Mouse (Mus musculus): ENCODE measurements at regions not wholly inside any gene's neighbourhood (a gene's known extent, or its start where the extent isn't known, plus 50 kb on each side); places are given as distances from the start of the nearest gene placed in this dataset.
A peak's percentile ranks its signal among the peaks of the same experiment; 100 is the strongest.

GRCm38 (mm10) chr6:51701253-51702020 is 177.7 kb downstream of the Snx10 start:
- DNase-seq, result no peak

- no peak for DNase-seq
These were observed 178.9 kb downstream of the Snx10 start for GRCm38 (mm10) chr6:51702456-51703171.

- no peak for DNase-seq
These were observed 184.3 kb downstream of the Snx10 start for GRCm38 (mm10) chr6:51708011-51708410.

GRCm38 (mm10) chr6:51708668-51709339 is 185.1 kb downstream of the Snx10 start:
- DNase-seq, result no peak

- DNase-seq, result peak in 1 of 2 experiments; percentile 58
These were observed 185.8 kb downstream of the Snx10 start for GRCm38 (mm10) chr6:51709340-51710067.

GRCm38 (mm10) chr6:51710153-51710552 is 186.5 kb downstream of the Snx10 start:
- DNase-seq, result no peak

- peak in 1 of 2 experiments; percentile 36 for DNase-seq
These were observed 187.4 kb downstream of the Snx10 start for GRCm38 (mm10) chr6:51710926-51711615.

- no peak for DNase-seq
These were observed 187.9 kb downstream of the Snx10 start for GRCm38 (mm10) chr6:51711616-51711970.

- DNase-seq, result no peak
These were observed 191.6 kb downstream of the Snx10 start for GRCm38 (mm10) chr6:51715158-51715840.

- DNase-seq, result no peak
These were observed 193.7 kb downstream of the Snx10 start for GRCm38 (mm10) chr6:51717386-51717785.

GRCm38 (mm10) chr6:51720705-51721104 is 197.0 kb downstream of the Snx10 start:
- DNase-seq, result no peak

- DNase-seq, result no peak
These were observed 199.4 kb downstream of the Snx10 start for GRCm38 (mm10) chr6:51723053-51723452.

- peak; percentile 47 to 50 for DNase-seq
These were observed 203.5 kb downstream of the Snx10 start for GRCm38 (mm10) chr6:51727191-51727590.

- peak; percentile 53 to 59 for DNase-seq
These were observed 205.3 kb downstream of the Snx10 start for GRCm38 (mm10) chr6:51728816-51729562.

- DNase-seq, result no peak
These were observed 207.1 kb downstream of the Snx10 start for GRCm38 (mm10) chr6:51730564-51731351.

GRCm38 (mm10) chr6:51732298-51732895 is 208.7 kb downstream of the Snx10 start:
- DNase-seq, result peak; percentile 92 to 94

GRCm38 (mm10) chr6:51736051-51736450 is 212.3 kb downstream of the Snx10 start:
- DNase-seq, result no peak

GRCm38 (mm10) chr6:51743105-51743660 is 219.5 kb downstream of the Snx10 start:
- DNase-seq, result no peak

GRCm38 (mm10) chr6:51744607-51745006 is 220.9 kb downstream of the Snx10 start:
- no peak for DNase-seq

Measured in cerebellum, postnatal 14 days (tissue).